Mouse (Mus musculus) left cerebral cortex, postnatal 10 days (tissue): ENCODE measurements around the gene Arl14. TPM values are rescaled to one million over a fixed set of nuclear protein-coding genes. Genes with fewer than 3 reads are reported as not detected.
A peak's percentile ranks its signal among the peaks of the same experiment; 100 is the strongest.

ENCODE experiments used
- DNase-seq, 2 experiments: peaks; one replicate each; pipeline ENCODE4 v3.0.0; 2021 to 2022; ENCODE audit warnings: low spot score in 2 of 2, mixed read lengths in 1 of 2; ENCODE audit errors: extremely low spot score in 1 of 2
- intact Hi-C: fragments of 180-260 bp; cut with DNase I; formaldehyde crosslinking; loops from one replicate; pipeline ENCODE4 v1.15.1; 2025
- total RNA-seq, 2 experiments: library from RNA; stranded (reverse); gene quantifications; 2 replicates each; pipeline ENCODE4 v1.2.3; 2021

The Arl14 gene
- not detected for total RNA-seq

- intact Hi-C loops, result no loop called here
- DNase-seq, result no peak
Observed at GRCm38 (mm10) chr3:69221806-69222501, at the start of gene Arl14. Gene Arl14, plus strand, starts transcription at chr3:69222419.

GRCm38 (mm10) chr3:69175229-69175628 lies 47.0 kb upstream of the Arl14 start:
- no peak for DNase-seq
- intact Hi-C loops, result no loop called here

GRCm38 (mm10) chr3:69177168-69177797 lies 44.9 kb upstream of the Arl14 start:
- intact Hi-C loops, result no loop called here
- no peak for DNase-seq

- intact Hi-C loops, result no loop called here
- no peak for DNase-seq
Observed at GRCm38 (mm10) chr3:69177914-69178313, 44.3 kb upstream of the Arl14 start.

- DNase-seq, result no peak
- intact Hi-C loops, result no loop called here
Observed at GRCm38 (mm10) chr3:69178365-69179004, 43.7 kb upstream of the Arl14 start.

- intact Hi-C loops, result no loop called here
- no peak for DNase-seq
Observed at GRCm38 (mm10) chr3:69181531-69181930, 40.7 kb upstream of the Arl14 start.

GRCm38 (mm10) chr3:69182225-69182624 lies 40.0 kb upstream of the Arl14 start:
- DNase-seq, result no peak
- intact Hi-C loops, result no loop called here

- intact Hi-C loops, result no loop called here
- no peak for DNase-seq
Observed at GRCm38 (mm10) chr3:69185244-69185643, 37.0 kb upstream of the Arl14 start.

- intact Hi-C loops, result no loop called here
- no peak for DNase-seq
Observed at GRCm38 (mm10) chr3:69186031-69186430, 36.2 kb upstream of the Arl14 start.

- peak in 1 of 2 experiments; percentile 16 for DNase-seq
- intact Hi-C loops, result no loop called here
Observed at GRCm38 (mm10) chr3:69186643-69187042, 35.6 kb upstream of the Arl14 start.

- intact Hi-C loops, result no loop called here
- DNase-seq, result no peak
Observed at GRCm38 (mm10) chr3:69192995-69193394, 29.2 kb upstream of the Arl14 start.

GRCm38 (mm10) chr3:69194496-69194895 lies 27.7 kb upstream of the Arl14 start:
- DNase-seq, result no peak
- intact Hi-C loops, result no loop called here

- intact Hi-C loops, result no loop called here
- no peak for DNase-seq
Observed at GRCm38 (mm10) chr3:69195251-69195650, 27.0 kb upstream of the Arl14 start.

- intact Hi-C loops, result no loop called here
- DNase-seq, result no peak
Observed at GRCm38 (mm10) chr3:69198098-69198497, 24.1 kb upstream of the Arl14 start.

- DNase-seq, result no peak
- intact Hi-C loops, result no loop called here
Observed at GRCm38 (mm10) chr3:69200251-69200650, 22.0 kb upstream of the Arl14 start.

GRCm38 (mm10) chr3:69201206-69201605 lies 21.0 kb upstream of the Arl14 start:
- intact Hi-C loops, result no loop called here
- DNase-seq, result no peak

- DNase-seq, result no peak
- intact Hi-C loops, result no loop called here
Observed at GRCm38 (mm10) chr3:69202876-69203275, 19.3 kb upstream of the Arl14 start.

- intact Hi-C loops, result no loop called here
- DNase-seq, result no peak
Observed at GRCm38 (mm10) chr3:69205266-69206054, 16.8 kb upstream of the Arl14 start.

- DNase-seq, result no peak
Observed at GRCm38 (mm10) chr3:69206193-69206893, 15.9 kb upstream of the Arl14 start.

More at GRCm38 (mm10) chr3:69206193-69206893, 15.9 kb upstream of the Arl14 start:
- intact Hi-C loops, result no loop called here
